Mouse (Mus musculus) ES-E14 (cell line): ENCODE data around the gene Hoxb1. TPM values are rescaled to one million over a fixed set of nuclear protein-coding genes. Genes with fewer than 3 reads are reported as not detected.

Source experiments
- DNase-seq: peaks from one replicate; pipeline ENCODE4 v3.0.0-alpha.2; 2013; ENCODE audit warnings: low read depth, low spot score
- H3K27ac ChIP-seq: 2 replicates; pipeline ENCODE4 v1.5.1; 2012; ENCODE audit warnings: low read depth, mild to moderate bottlenecking, low read length, moderate library complexity, mixed read lengths; ENCODE audit not compliant: poor library complexity, insufficient read depth, severe bottlenecking
- H3K36me3 ChIP-seq: 2 replicates; pipeline ENCODE4 v1.6.1; 2012; ENCODE audit warnings: mild to moderate bottlenecking, low read length, moderate library complexity, mixed read lengths; ENCODE audit not compliant: control insufficient read depth, poor library complexity, insufficient read depth, severe bottlenecking
- H3K4me1 ChIP-seq, 2 experiments: fragments of 150-350 bp in 1 of 2; sonication (generic) in 1 of 2; 2 replicates each; pipeline ENCODE4 v1.6.1; 2012; ENCODE audit warnings: low read length in 2 of 2, mild to moderate bottlenecking in 1 of 2, mixed read lengths in 1 of 2; ENCODE audit not compliant: control insufficient read depth in 2 of 2, insufficient read depth in 2 of 2, poor library complexity in 1 of 2
- H3K4me3 ChIP-seq, 2 experiments: fragments of 150-350 bp in 1 of 2; sonication (generic) in 1 of 2; 2 replicates each; pipeline ENCODE4 v1.5.1; 2012; ENCODE audit warnings: low read length in 2 of 2, low read depth in 1 of 2, mild to moderate bottlenecking in 1 of 2, mixed read lengths in 1 of 2; ENCODE audit not compliant: insufficient read depth in 1 of 2, poor library complexity in 1 of 2, severe bottlenecking in 1 of 2
- H3K9ac ChIP-seq: 2 replicates; pipeline ENCODE4 v1.6.1; 2012; ENCODE audit warnings: low read depth, mild to moderate bottlenecking, low read length, mixed read lengths; ENCODE audit not compliant: poor library complexity, insufficient read depth, severe bottlenecking
- H3K9me3 ChIP-seq: fragments of 150-350 bp; sonication (generic); 2 replicates; pipeline ENCODE4 v1.6.1; 2012; ENCODE audit warnings: low read depth, mild to moderate bottlenecking, low read length; ENCODE audit not compliant: control insufficient read depth, insufficient read depth
- CHD2 ChIP-seq: IDR thresholded peaks from 2 replicates; pipeline ENCODE4 v1.6.1; 2014; ENCODE audit warnings: mild to moderate bottlenecking, low read depth, low read length, inconsistent platforms
- HCFC1 ChIP-seq: IDR thresholded peaks from 2 replicates; pipeline ENCODE4 v1.6.1; 2012; ENCODE audit warnings: low read length, inconsistent platforms, borderline replicate concordance; ENCODE audit not compliant: insufficient read depth
- MAFK ChIP-seq: IDR thresholded peaks from 2 replicates; pipeline ENCODE4 v1.6.1; 2014; ENCODE audit warnings: mild to moderate bottlenecking, low read depth, low read length, inconsistent platforms; ENCODE audit not compliant: insufficient read depth
- ZC3H11A ChIP-seq: IDR thresholded peaks from 2 replicates; pipeline ENCODE4 v1.6.1; 2012; ENCODE audit warnings: low read depth, mild to moderate bottlenecking, inconsistent platforms, low read length, borderline replicate concordance
- ZNF384 ChIP-seq: IDR thresholded peaks from 2 replicates; pipeline ENCODE4 v1.6.1; 2012; ENCODE audit warnings: low read depth, low read length, inconsistent platforms
- in situ Hi-C, 2 experiments: fragments of 600-800 bp; cut with MboI; formaldehyde crosslinking; loops; one replicate each; pipeline ENCODE4 v1.15.1; 2025; ENCODE audit warnings: low sequenced_read_pairs in 2 of 2, inconsistent platforms in 1 of 2; ENCODE audit not compliant: unreplicated experiment in 2 of 2
- total RNA-seq: library from RNA; depleted of rRNA; stranded (reverse); fragments of 300-350 nt; gene quantifications from 2 replicates; pipeline ENCODE4 v1.2.3, GENCODE M21; 2012

Gene Hoxb1
- total RNA-seq, 1 experiment, result 0.49 TPM

GRCm38 (mm10) chr11:96404831-96405230, 39.3 kb downstream of the Hoxb1 start:
- H3K9me3 ChIP-seq, result no peaks in the 10 kb centered on the region
- no peak overlapping the region for H3K4me3 ChIP-seq
- no peak overlapping the region for H3K9ac ChIP-seq
- no peak overlapping the region for H3K27ac ChIP-seq
- 0 out of 4 replicates have a peak, but pooled peaks cover 0 to 1% of the 10 kb centered on the region in 2 experiments for H3K4me1 ChIP-seq
- TF ChIP-seq CHD2 (no peak), ZNF384 (no peak), ZC3H11A (no peak), MAFK (no peak), HCFC1 (no peak)
- in situ Hi-C loops, result no loop called here
- no peaks in the 10 kb centered on the region for H3K36me3 ChIP-seq
- DNase-seq, result no peak

GRCm38 (mm10) chr11:96405541-96405940, 40.0 kb downstream of the Hoxb1 start:
- Histone ChIP-seq H3K36me3 (no peaks in the 10 kb centered on the region), H3K9ac (no peak overlapping the region), H3K27ac (no peak overlapping the region), H3K9me3 (no peaks in the 10 kb centered on the region), H3K4me3 (no peak overlapping the region), H3K4me1 (0 out of 4 replicates have a peak, but pooled peaks cover 0 to 1% of the 10 kb centered on the region in 2 experiments)
- in situ Hi-C loops, result no loop called here
- no peak for TF ChIP-seq ZNF384
- TF ChIP-seq CHD2, result no peak
- TF ChIP-seq MAFK, result no peak
- TF ChIP-seq ZC3H11A, result no peak
- TF ChIP-seq HCFC1, result no peak
- no peak for DNase-seq

DNA sequence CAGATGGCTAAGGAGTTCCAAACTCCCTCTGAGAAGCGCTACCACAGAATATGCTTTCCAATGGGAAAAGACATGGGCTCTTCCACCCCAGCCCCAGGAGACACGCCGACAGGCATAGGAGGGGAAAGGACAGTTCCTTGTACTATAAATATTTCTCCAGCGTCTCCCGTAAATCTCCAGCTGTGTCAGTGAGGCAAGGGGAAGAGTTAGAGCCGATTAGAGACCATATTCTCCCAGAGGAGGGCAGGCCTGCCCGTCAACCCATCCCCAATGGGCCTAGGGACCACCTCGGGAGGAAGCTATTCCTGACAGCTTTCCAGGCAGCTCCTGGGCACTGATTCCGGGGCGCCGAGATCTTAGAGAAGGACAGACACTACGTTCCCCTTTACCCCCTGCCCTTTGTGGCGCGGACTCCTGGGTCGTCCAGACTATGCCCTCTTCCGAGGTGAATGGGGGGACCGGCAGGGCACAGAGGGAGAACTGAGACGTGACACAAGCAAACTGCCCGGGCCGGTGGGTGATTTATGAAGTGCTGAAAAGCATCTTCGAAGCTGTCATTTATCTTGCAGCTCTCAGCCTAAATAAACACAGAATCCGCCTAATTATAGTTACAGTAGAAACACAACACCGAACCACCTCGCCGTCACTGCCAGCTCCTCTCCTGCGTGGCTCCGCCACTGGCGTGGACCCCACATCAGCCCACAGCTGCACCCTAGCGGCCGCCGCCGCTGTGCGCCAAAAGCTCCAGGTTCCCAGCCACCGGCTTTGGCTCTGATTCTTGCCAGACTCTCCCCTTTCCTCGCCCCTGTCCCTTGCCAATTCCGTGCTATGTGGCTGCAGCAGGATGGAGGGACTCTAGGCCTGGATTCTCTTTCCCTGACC, 41.9 kb downstream of the Hoxb1 start:
- TF ChIP-seq CHD2 (no peak), HCFC1 (no peak), MAFK (no peak), ZNF384 (no peak), ZC3H11A (no peak)
- no peaks in the 10 kb centered on the region for H3K36me3 ChIP-seq
- no peaks in the 10 kb centered on the region for H3K9me3 ChIP-seq
- H3K27ac ChIP-seq, result no peak overlapping the region
- in situ Hi-C loops, result no loop called here
- DNase-seq, result no peak
- peak overlapping the region; percentile 24 to 46; a peak in 3 of 4 replicates for H3K4me3 ChIP-seq
- 0 out of 4 replicates have a peak, but pooled peaks cover 0 to 1% of the 10 kb centered on the region in 2 experiments for H3K4me1 ChIP-seq
- 0 out of 2 replicates have a peak overlapping the region, but pooled peaks have one; percentile 17 for H3K9ac ChIP-seq

DNA sequence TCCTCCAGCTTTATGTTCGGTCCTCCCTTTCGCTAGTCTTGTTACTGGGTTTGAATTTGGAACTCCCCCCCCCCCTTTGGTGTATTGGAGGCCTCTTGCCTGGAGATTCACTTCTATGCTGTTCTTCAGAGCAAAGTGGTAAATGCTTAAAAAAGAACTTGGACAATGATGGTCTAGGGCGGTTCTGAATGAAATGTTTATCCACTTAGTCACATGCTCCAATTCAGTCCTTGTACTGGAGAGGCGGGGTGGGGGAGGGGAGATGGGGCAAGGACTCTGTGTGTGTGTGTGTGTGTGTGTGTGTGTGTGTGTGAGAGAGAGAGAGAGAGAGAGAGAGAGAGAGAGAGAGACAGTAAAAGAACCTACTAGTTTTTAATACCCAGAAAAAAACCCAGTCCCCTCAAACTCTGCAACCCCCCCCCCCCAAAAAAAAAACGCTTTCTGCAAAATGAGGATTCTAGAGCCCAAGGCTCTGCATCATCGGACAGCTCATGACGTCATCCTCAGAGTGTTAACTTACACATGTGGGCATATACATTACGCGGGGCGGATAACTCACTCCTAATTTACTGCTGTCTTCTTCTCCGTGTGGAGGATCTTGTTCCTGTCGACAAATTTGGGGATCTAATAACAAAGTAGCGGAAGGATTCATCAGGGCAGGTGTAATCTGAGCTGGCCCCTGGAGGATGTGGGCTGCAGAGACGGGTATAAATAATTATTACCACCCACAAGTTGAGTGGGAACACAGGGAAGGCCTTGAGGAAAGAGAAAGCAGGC, 42.9 kb downstream of the Hoxb1 start:
- Histone ChIP-seq H3K4me1 (0 out of 4 replicates have a peak, but pooled peaks cover 0 to 1% of the 10 kb centered on the region in 2 experiments), H3K4me3 (no peak overlapping the region), H3K27ac (no peak overlapping the region), H3K9ac (no peak overlapping the region), H3K36me3 (no peaks in the 10 kb centered on the region), H3K9me3 (no peaks in the 10 kb centered on the region)
- TF ChIP-seq ZC3H11A (no peak), CHD2 (no peak), HCFC1 (no peak), ZNF384 (no peak), MAFK (no peak)
- in situ Hi-C loops, result no loop called here
- DNase-seq, result no peak
